Mouse (Mus musculus) 3T3-L1 (cell line): ENCODE measurements around the gene Ccdc9.
"Not testable (repeated sequence)": the region's sequence is repeated elsewhere in the genome, so short reads cannot be mapped to it uniquely, and the experiment has no call there.

Experiments
- DNase-seq: peaks from one replicate; pipeline ENCODE4 v3.0.0-alpha.2; 2015; ENCODE audit warnings: low read depth, low spot score

The Ccdc9 gene

GRCm38 (mm10) chr7:16271139-16271538 is 15.5 kb downstream of the Ccdc9 start:
- no peak for DNase-seq

- DNase-seq = not testable (repeated sequence)
These were observed 20.0 kb downstream of the Ccdc9 start for GRCm38 (mm10) chr7:16266593-16266992.

GRCm38 (mm10) chr7:16265856-16266255 is 20.7 kb downstream of the Ccdc9 start:
- no peak for DNase-seq

- no peak for DNase-seq
These were observed 22.8 kb downstream of the Ccdc9 start for GRCm38 (mm10) chr7:16263843-16264242.

GRCm38 (mm10) chr7:16263015-16263787 is 23.4 kb downstream of the Ccdc9 start:
- DNase-seq = peak; percentile 89

GRCm38 (mm10) chr7:16261097-16261496 is 25.5 kb downstream of the Ccdc9 start:
- DNase-seq = no peak

GRCm38 (mm10) chr7:16259110-16259590 is 27.4 kb downstream of the Ccdc9 start, which contains the start of gene C5ar1:
Gene C5ar1, minus strand, starts transcription at chr7:16259540.
- no peak for DNase-seq

- no peak for DNase-seq
These were observed 28.8 kb downstream of the Ccdc9 start for GRCm38 (mm10) chr7:16257830-16258229.

- DNase-seq = not testable (repeated sequence)
These were observed 30.6 kb downstream of the Ccdc9 start for GRCm38 (mm10) chr7:16255963-16256362.

GRCm38 (mm10) chr7:16254195-16254594 is 32.4 kb downstream of the Ccdc9 start:
- DNase-seq = peak; percentile 71

- no peak for DNase-seq
These were observed 35.9 kb downstream of the Ccdc9 start for GRCm38 (mm10) chr7:16250687-16251086.

- no peak for DNase-seq
These were observed 40.6 kb downstream of the Ccdc9 start for GRCm38 (mm10) chr7:16245958-16246357.

- no peak for DNase-seq
These were observed 42.5 kb downstream of the Ccdc9 start, which contains the start of gene C5ar2 for GRCm38 (mm10) chr7:16244067-16244466. Gene C5ar2, minus strand, starts transcription at chr7:16244154.

GRCm38 (mm10) chr7:16242198-16242597 is 44.4 kb downstream of the Ccdc9 start:
- no peak for DNase-seq

GRCm38 (mm10) chr7:16241787-16242186 is 44.8 kb downstream of the Ccdc9 start:
- peak; percentile 24 for DNase-seq

- DNase-seq = no peak
These were observed 45.7 kb downstream of the Ccdc9 start for GRCm38 (mm10) chr7:16240978-16241303.

- no peak for DNase-seq
These were observed 46.2 kb downstream of the Ccdc9 start for GRCm38 (mm10) chr7:16240281-16240977.

GRCm38 (mm10) chr7:16239554-16239997 is 47.0 kb downstream of the Ccdc9 start:
- DNase-seq = peak; percentile 33

GRCm38 (mm10) chr7:16229869-16230268 is 56.7 kb downstream of the Ccdc9 start:
- peak; percentile 27 for DNase-seq
